Mouse (Mus musculus): ENCODE measurements around the gene Tbpl1.

Gene Tbpl1

DNA sequence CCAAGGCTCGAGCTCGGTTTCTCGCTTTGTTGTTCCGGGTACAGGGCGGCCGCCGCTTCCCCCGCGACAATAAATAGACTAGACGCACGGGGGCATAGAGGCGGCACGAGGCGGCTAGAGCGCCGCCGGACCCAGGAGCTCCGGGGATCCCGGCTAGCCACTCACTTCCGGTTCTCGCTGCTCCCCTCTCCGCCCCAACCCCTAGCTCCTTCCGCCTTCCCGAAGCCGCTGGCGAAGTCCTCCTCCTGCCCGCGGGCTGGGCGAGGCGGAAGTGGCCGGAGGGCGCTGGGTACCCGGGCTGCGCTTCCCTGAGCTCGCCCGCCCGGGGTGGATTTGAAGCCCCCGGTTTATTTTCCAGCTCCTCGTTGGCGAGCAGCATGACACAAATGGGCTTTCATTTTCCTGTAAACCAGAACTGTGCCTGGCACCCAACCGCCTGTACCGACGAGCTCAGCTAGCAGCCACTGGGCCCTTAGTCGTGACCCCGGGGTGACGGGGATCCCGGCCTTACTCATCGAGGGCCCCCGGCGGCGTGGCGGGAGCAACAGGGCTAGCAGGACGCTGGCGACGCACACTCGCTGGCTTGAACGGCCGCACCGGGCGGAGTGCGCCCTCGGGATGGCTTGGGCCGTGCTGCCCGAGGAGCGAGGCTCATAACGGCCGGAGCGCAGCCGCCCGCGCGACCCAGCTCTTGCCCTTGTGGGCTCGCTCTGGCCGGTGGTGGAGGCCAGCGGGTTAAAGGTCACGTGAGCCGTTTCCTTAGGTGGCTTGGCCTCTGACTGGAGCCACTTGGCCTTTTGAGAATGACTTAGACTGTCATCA is at the start of gene Tbpl1:
Tbpl1 (minus strand) TSS at position 667 of the 822 bp plus-strand sequence.
- peak; percentile 93 to 95 for DNase-seq

DNA sequence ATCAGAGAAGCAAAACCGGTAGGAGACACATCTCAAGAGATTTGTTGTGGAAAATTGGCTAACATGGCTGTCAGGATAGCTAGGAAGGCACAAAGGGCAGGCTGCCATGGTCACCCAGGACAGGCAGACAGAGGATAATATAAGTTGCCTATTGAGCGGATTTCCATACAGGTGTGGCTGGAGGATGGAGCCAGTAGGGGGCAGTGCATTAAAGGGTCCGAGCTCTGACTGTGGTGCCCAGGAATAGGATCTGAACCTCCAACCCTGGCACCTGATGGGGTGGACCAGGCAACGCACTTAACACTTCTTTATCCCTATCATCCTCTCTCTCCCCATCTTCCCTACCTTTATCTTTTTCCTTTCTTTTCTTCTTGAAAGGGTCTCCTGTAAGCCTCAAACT is 49.7 kb upstream of the Tbpl1 start:
- peak in 1 of 2 experiments; percentile 14 for DNase-seq

DNA sequence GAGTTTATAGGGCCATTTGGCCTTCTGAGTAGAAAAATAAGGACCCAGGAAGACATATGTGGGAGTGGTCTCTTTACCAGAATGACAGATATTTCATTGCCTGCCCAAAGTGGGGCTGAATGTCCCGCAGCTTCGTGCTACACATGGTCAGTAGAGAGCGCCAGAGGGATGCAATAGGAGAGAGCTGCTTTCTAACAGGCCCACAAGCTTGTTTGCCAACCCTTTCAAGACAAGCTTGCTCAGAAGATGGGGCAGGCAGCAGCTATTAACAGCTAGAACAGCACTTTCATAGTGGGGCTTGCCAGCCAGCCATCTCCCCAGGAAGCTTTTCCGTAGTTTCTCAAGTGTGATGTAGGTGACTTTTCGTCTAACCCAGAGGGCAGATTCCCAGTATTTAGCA is 46.2 kb upstream of the Tbpl1 start:
- peak; percentile 44 to 59 for DNase-seq

DNA sequence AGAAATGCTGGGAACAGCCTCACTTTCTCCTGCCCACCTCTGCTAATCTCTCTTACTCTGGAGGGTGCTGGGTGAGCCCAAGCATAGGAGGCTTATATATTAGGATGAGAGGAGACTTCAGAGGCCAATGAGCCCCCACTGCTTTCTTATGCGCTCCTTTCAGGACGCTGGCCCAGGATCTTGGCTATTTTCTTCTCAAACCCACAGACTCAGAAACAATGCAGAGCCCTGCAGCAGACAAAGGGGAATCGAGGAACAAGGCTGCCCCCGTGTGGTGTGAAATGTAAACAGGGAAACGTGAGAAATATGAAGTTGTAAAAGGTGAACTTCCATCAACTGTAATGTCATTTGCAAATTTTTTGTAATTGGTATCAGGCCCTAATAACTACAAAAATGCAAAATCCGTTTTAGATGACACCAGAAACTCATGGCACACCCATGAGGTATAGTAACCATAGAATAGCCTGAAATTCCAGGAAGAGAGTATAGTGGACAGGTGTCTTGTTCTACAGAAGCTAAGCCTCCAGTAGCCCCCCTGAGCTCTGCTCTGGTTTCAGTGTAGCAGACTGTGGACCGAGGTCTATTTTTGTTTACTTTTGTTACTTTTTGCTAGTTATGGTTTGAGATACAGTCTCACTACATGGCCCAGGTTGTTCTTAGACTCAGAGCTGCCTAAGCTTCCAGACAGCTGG is 44.4 kb upstream of the Tbpl1 start:
- peak; percentile 85 to 86 for DNase-seq

DNA sequence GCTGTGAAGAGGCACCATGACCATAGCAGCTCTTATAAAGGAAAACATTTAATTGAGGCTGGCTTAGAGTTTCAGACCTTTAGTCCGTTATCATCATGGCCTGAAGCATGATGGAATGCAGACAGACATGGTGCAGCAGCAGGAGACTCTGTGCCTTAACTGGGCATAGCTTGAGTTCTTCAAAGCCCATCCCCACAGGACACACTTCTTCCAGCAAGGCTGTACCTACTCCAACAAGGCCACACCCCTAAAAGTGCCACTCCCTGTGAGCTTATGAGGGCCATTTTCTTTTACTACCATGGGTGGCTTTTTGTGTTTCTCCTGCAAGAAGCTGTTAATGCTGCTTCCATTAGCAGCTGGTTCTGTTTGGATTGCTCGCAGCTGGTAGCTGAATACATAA is 43.7 kb upstream of the Tbpl1 start:
- no peak for DNase-seq

DNA sequence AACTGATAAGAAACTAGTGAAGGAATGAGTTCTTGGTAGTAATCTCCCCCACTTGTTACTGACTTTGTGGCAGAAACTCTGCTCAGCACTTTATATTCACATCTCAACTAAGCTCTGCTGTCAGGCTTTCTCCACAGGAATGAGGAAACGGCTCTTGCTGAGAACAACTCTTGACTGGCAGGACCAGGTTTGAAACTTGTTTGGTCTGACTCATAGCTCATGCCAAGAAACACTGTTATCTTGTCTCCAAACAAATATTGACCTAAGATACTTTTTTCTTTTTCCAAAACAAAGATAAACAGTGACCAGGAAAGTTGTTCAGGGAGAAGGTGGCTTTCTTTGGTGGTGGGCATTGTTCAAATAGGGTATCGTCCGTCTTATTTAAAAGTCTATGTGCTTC is 42.9 kb upstream of the Tbpl1 start:
- no peak for DNase-seq

DNA sequence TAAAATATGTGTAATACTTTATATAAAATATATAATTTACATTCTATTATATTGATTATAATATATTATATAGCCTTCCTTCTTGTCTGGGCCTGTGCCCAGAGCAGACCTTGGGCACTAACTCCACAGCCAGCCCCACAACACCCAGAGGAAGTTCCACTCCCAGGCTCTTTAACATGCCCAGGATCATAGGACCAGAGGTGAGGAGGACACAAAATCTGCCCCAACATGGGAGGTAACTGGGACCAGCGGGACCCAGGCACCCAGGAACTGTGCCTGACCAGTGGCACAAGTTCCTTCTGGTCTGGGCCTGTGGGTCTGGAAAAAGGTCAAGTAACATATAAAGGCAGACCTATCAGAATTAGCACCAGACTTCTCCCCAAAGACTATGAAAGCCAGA is 22.5 kb upstream of the Tbpl1 start:
- DNase-seq, result no peak

DNA sequence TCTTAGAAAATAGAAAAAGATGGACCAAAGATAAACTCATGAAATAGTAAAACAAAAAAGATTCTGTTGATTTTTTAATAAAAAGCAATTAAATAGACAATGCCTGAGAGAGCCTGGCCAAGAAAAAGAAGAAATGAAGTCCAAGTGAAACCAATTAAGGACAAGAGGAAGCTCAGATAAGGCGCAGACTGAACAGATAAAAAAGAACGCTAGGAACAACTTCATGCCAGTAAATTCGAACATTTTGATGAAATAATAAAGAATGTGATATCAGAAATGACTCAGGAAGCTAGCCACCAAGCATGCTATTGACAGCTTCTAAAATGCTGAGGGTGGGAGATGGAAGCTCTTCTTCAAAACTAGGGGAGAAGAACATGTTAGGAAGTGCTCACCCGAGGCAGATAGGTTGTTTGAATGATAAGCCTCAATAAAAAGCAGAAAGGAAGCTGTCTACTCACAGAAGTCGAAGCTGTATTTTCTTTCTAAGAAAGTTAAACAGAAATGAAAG is 19.5 kb upstream of the Tbpl1 start:
- DNase-seq, result no peak

DNA sequence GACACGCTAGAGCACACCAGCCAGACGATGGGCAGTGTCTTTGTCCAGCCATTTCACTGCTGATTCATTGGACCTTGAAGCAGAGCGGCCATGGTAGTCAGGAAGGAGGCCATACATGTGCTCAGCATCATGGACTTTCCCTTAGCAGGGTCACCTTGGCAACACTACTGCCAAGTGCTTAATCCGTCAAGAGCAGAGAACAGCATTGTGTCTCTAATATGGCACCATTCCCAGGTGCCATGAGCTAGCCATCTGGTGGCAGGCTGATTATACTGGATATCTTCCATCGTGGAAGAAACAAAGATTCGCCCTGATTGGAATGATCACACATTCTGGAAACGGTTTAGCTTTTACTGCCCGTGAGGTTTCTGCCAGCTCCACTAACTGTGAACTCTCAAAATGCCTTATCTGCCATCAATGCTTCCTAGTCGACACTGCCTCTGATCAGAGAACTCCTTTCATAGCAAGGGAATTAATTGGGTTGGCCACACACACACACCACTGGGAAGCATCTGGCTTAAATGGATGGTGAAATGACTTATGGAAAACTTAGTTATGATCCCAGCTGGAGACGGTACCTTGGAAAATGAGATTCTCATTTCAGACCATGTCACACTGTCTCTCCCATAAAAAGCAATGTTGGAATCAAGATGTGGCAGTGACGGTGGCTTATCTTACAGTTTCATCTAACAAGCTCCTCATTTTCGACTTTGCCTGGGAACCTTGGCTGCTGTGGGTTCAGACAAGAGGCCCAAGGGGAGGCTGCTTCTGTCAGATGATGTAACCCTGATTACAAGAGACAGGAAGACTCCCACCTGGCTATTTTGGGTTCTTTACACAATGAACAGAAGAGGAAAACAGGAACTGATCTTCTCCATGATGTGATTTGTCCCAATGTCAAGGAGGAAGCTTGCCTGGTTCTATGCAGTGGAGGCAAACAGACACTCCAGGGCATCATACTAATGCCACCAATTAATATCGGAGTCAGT is 14.9 kb upstream of the Tbpl1 start:
- peak; percentile 84 to 91 for DNase-seq

DNA sequence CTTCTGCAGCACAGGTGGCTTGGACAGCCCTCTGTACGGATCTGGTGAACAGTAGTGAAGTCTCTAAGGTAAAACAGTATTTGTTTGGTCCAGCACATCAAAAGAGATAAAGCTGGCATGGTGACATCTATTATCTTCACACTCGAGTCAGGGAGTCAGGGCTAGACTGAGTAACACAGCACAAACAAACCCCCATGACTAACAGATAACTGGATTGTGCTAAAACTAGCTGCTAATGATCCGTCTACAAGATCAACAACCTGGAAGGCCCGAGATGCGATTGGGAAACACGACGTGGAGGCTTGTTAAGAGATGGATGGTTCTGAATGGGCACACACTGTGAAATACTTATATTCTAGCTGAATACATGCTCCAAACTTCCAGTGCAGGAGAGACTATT is 14.2 kb upstream of the Tbpl1 start:
- DNase-seq, result no peak

DNA sequence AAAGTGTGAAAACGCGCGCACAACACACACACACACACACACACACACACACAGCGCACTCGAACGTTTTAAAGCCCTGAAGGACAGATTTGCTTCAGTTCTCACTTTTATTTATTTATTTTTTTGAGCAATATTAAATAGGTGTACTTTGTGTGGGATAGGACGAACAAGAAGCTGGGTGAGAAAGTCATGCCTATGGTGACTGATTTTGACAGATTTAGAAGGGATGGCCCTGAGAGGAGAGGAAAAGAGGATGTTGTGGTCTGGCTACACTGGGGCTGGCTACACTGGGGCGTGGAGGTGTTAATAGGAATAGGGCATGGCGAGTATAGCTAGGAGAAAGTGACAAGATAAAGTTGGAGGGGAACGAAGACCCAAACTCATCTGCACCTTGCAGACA is 443 bp upstream of the Tbpl1 start:
- no peak for DNase-seq

DNA sequence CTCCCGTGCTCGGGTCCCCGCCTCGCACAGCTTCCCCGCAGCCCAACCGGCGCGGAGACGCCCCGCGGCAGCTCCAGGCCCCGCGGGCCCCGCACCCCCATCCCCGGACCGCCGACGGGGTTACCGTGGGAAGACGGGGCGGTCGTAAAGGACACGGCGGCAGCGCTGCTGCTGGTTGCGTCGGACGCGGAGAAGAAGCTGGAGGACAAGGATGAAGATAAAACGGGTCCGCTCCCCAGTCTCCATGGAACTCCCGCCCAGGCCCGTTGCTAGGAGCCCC is 806 bp downstream of the Tbpl1 start:
- no peak for DNase-seq

DNA sequence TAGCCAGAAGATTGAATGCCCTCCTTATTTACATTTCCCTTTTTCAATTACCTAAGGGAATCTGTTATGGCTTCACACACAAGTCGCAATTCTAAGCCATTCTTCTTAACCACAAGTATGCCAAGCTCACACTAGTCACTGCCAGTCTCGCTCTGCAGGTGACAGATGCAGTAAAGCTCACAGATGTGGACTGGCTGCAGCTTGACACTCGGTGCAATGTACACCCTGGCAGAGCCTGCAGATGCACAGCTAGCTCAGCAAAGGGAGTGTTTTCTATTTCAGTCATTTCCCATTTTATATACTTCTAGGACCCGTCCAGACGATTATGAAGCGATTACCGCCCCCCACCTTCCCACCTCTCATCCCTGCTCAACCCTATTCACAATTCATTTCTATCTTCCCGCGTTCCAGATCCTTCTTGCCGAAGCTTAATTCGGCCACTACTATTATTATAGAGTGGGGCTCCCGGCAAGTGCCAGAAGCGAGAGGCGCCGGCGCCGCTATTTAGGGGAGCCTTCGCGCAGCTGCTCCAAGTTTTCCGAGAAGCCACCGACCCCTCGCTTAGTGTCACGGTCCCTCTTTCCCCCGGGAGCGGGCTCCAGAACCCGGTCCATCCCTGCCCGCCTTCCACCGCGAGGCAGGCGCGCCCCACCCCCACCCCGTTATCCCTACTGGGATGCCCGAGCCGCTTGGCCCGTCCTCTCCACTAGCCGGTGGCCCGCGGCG is 1.3 kb downstream of the Tbpl1 start:
- peak; percentile 17 to 37 for DNase-seq

DNA sequence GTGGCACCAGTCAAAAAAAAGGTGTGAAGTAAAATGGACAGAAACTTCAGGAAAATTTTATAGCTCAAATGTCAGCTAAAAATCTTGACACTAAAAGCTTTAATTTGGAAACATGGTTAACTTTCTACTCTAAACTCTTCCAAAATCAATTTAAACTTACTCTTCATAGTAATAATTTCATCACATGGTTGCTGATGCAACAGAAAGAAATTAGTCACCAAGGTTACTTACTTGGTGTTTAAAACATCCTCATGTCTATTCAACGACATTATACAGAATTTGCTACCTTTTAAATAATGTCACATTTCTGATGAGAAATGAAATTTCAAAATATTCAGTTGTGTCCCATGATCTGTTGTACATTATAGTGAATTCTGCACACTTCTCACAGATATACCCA is 3.5 kb downstream of the Tbpl1 start:
- no peak for DNase-seq

DNA sequence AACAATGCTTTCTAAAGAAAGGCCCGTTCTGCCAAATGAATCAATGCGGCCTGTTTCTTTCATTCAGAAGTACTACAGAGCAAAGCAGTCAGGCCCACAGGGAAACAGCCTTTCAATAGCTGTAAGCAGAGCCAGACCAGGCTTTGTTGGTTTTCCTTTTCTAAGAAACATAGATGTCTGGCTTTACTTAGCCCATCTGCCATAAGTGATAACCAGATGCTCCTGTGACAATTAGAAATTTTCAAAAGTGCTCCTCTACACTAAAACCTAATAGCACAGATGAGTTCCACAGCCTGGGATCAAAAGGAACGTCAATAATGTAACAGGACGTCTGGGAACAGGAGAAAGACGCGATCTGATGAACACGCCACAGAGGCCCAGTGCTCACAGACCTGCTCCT is 5.4 kb downstream of the Tbpl1 start:
- DNase-seq, result no peak

DNA sequence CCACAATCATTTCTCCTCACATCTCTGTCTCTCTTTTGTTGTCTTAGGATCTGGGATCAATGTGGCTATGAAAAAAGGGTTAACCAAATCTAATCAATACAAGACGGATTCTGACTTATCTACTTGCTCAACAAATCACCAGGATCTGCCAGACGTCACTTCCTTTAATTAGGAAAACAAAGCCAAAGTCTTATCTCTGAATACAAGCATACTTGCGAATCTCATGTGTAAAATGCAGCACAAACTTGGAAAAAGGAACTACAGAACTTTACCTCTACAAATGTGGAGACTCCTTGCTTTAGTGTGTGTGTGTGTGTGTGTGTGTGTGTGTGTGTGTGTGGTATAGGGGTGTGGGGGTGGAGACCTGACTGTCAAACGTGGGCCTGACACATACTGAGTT is 6.6 kb downstream of the Tbpl1 start:
- DNase-seq, result no peak

DNA sequence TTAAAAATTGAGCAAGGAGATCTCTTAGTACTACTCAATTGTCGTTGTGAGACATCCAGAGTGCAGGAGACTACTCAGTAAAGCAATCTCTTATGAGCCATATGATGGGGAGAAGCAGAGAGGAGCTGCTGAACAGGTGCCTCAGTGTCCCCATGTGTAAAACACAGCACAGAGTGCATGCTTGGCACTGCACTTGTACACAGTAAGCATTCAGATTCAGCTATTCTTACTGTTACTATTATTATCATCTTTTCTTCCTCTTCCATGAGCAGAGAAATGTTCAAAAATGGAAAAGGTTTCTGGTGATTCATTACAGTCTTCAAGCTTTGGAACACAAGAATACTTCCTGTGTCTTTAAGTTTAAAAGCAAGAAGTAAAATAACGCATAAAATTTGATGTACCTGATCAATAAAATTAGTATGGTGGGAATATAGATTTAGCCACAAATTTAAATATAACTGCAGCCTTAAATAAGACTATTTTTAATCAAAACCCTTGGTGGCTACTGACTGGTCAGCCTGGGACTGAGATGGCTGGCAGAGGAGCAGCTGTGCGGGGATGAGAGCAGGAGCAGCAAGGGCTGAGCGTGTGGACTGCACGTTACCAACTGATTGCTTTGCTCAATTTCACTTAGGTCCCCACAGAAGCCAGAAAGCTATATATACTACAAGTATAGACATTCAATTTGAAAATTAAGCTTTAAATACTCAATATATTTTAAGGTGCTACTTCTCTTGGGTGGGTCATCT is 10.8 kb downstream of the Tbpl1 start:
- no peak for DNase-seq

DNA sequence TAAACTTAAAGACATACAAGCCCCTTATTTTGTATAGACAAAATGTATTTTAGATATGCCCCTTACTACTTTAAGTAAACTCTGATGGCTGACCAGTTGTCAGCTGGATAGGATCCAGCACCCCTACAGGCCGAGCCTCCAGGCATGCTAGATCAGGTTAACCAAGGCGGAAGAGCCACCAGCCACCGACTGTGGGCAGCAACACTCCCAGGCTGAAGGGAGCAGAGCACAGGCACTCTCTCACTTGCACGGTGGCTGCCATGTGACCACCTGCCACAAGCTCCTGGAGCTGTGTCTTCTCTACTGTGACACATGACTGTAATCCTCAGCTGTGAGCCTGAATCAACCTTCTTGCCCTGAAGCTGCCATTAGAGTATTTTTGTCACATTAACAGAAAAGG is 13.3 kb downstream of the Tbpl1 start:
- peak; percentile 56 to 71 for DNase-seq

DNA sequence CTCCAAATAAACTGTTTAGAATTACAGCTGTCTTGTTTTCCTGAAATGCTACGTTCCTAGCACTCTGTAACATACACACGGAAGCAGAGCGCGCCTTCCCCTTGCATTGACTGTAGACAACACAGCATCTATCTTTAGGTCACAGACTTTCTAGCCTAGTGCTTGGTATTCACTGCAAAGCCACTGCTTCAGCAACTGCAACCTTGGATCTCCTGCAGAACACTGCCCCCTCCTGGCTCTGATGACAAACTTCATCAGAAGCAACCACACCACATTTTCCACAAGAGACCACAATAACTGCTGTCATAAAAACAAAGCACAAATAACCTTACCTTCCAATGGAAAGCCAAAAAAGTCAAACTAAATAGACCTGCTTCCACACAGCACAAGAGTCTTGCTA is 17.2 kb downstream of the Tbpl1 start:
- peak; percentile 77 to 80 for DNase-seq

DNA sequence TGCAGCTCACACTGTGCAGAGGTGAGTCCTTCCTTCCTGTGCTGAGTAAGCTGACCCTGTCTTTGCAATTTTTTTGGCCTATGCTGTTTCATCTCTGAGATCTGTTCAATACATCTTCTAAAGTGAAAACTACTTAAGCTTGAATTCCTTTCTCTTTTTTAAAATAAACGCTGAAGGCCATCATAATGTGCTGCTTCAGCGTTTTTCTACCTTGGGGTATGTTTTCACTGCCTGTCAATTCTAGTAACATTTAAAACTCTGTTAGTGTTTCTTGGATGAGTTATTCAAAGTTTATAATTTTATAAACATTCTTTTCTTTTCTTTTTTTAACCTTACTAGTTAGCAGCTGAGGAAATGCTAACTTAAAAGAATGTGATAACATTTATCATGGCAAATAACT is 18.8 kb downstream of the Tbpl1 start:
- no peak for DNase-seq

DNA sequence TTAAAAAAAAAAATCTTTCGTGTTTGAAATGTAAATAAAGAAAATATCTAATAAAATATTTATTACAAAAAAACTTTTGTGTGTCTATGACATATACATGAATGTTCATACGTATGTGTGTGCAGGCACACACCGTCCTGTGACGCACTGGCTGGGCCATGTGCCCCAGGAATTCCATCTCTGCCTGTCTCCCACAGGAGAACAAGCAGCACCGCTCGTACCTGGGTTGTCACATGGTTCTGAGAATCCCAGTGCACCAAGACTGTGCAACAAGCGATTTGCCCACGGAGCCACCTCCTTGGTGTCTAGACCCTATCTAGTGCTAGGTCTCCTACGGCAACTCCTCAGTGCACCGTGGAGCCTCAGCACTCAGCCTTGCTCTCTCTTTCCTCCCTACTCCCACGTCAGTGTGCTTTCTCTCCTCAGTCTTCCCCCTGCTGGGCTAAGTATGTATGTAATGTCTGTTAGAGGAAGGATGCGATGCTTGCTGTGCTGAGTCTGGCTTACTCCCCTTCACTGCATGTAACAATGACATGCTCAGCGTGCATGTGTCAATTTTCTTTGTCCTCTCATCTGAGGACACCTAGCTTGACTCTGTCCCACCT is 21.5 kb downstream of the Tbpl1 start:
- no peak for DNase-seq
